9 mouse cellular contexts compared by ENCODE assay signal in the genomic region with DNA sequence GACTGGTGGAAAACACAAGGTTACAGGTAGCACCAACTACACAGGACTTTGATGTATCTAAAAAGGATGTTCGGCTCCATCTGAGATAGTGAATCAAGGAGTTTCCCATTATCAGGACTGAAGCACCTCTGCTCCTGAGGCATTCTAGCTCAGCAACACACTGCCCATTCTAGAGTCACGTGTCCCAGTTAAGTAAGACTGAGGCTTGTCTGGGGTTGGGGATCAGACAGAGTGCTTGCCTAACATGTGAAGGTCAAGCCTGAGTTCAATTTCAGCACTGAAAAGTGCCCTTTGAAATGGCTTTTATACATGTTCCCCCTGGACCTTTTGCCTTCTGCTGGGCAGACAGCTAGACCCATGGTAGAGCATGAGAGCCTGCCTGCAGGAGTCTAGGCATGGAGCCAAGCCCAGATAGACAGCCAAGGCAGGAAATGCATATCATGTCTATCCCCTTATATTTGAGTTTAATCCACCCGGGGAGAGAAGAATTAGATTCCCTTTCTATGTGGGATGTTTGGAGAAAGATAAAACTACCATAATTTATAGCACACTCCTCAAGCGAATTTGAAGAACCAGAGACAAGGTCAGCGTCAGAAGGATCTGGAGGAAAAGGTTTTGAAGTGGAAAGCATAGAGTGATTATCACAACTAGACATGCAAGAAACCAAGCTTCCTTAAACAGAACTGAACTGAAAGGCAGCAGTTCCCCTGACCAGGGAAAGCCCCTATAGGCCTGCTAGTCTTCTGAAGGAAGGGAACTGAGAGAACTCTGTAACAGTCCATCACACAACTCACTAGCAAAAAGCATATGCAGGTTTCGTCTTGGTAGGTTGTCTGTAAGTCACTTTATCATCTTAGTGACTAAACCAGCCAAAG.
DNase-seq lines count a peak whose midpoint lies in the region; ATAC-seq lines count a peak whose summit lies in the region.
"Had no signal": no experiment of that assay in that cellular context is flagged by ENCODE, and none has a peak within 500 bp of the region (broad histone marks: within the 10 kb centered on the region; RNA-seq: fewer than 3 reads in every experiment).

No protein-coding gene starts in this region.

- peak overlapping the region; percentile 5; the same call in 1 of the 2 replicates for H3K27ac ChIP-seq in kidney, embryonic 15.5 days
- H3K27ac ChIP-seq in intestine, embryonic 16.5 days (ENCODE audit: low read length): 0 out of 2 replicates have a peak overlapping the region, but pooled peaks have one; percentile 10
- H3K27ac ChIP-seq: midbrain, embryonic 12.5 days had no signal

- intact Hi-C loops in left cerebral cortex, postnatal 25 days (cut with DNase I): no loop called here

- H3K4me1 ChIP-seq in kidney, embryonic 15.5 days: 0 out of 2 replicates have a peak, but pooled peaks cover 3% of the 10 kb centered on the region
- H3K4me1 ChIP-seq in intestine, embryonic 16.5 days (ENCODE audit: control insufficient read depth, insufficient read depth, low read length): peaks cover 5% of the 10 kb centered on the region; the same call in 1 of the 2 replicates
- H3K4me1 ChIP-seq: midbrain, embryonic 12.5 days had no signal

- H3K9me3 ChIP-seq in kidney, embryonic 15.5 days (replicated peaks): no peaks in the 10 kb centered on the region
- no peaks in the 10 kb centered on the region for H3K9me3 ChIP-seq in intestine, embryonic 16.5 days (ENCODE audit: control insufficient read depth, low read length)
- H3K9me3 ChIP-seq: midbrain, embryonic 12.5 days had no signal

- ATAC-seq in kidney, embryonic 15.5 days (replicated peaks; ENCODE audit: low FRiP score): no peak
- peak; percentile 59; the same call in 1 of the 2 replicates for ATAC-seq in cerebellum, adult (ENCODE audit: insufficient number of reproducible peaks, low FRiP score, low TSS enrichment)
- ATAC-seq in intestine, embryonic 16.5 days: no peak; the same call in 1 of the 2 replicates

- H3K36me3 ChIP-seq in kidney, embryonic 15.5 days: no peaks in the 10 kb centered on the region
- no peaks in the 10 kb centered on the region for H3K36me3 ChIP-seq in intestine, embryonic 16.5 days (ENCODE audit: control insufficient read depth, insufficient read depth, low read length)
- H3K36me3 ChIP-seq: midbrain, embryonic 12.5 days had no signal

- no peak overlapping the region for H3K4me3 ChIP-seq in kidney, embryonic 15.5 days (replicated peaks)
- H3K4me3 ChIP-seq in intestine, embryonic 16.5 days (ENCODE audit: low read length): no peak overlapping the region
- H3K4me3 ChIP-seq: midbrain, embryonic 12.5 days had no signal

- H3K9ac ChIP-seq in kidney, embryonic 15.5 days: no peak overlapping the region
- H3K9ac ChIP-seq in intestine, embryonic 16.5 days (ENCODE audit: low read depth, low read length): no peak overlapping the region
- H3K9ac ChIP-seq: midbrain, embryonic 12.5 days had no signal

- no peaks in the 10 kb centered on the region for H3K27me3 ChIP-seq in kidney, embryonic 15.5 days
- H3K27me3 ChIP-seq in intestine, embryonic 16.5 days (replicated peaks; ENCODE audit: control insufficient read depth, insufficient read depth, low read length): no peaks in the 10 kb centered on the region
- H3K27me3 ChIP-seq: midbrain, embryonic 12.5 days had no signal

- no peak for DNase-seq in kidney, adult 18-20 months
- peak; percentile 30 for DNase-seq in CD4-positive, CD25-positive, alpha-beta regulatory T cell, adult 2 months (ENCODE audit: low read depth, low spot score)
- no peak for DNase-seq in left cerebral cortex, postnatal 25 days (ENCODE audit: low spot score in 2 of 2)
- DNase-seq in neural tube, embryonic 10.5 days (ENCODE audit: extremely low spot score, low spot score): no peak
- DNase-seq in urinary bladder, postnatal 4 days (ENCODE audit: low spot score in 2 of 2): no peak

- H3K4me2 ChIP-seq in kidney, embryonic 15.5 days: no peak overlapping the region
- no peak overlapping the region for H3K4me2 ChIP-seq in intestine, embryonic 16.5 days (ENCODE audit: low read depth, low read length)
- H3K4me2 ChIP-seq: midbrain, embryonic 12.5 days had no signal

- 54% methylated on average over 6 of the region's 6 CpGs for WGBS in kidney, embryonic 15.5 days
- 56% methylated on average over 6 of the region's 6 CpGs for WGBS in intestine, embryonic 16.5 days
